Mouse (Mus musculus) layer of hippocampus, postnatal 14 days (tissue): ENCODE results near the gene Cybrd1. TPM values are rescaled to one million over a fixed set of nuclear protein-coding genes. Genes with fewer than 3 reads are reported as not detected.
A peak's percentile ranks its signal among the peaks of the same experiment; 100 is the strongest.

ENCODE experiments used
- DNase-seq, 2 experiments: peaks; one replicate each; pipeline ENCODE4 v3.0.0; 2021 to 2022; ENCODE audit warnings: low spot score in 2 of 2, mixed read lengths in 1 of 2
- long read RNA-seq, 2 experiments: library from polyadenylated mRNA; stranded (forward); transcript quantifications; one replicate each; pipeline ENCODE4 v2.0.0; 2021
- total RNA-seq, 2 experiments: library from RNA; stranded (reverse); gene quantifications; 2 replicates each; pipeline ENCODE4 v1.2.3; 2021

Gene Cybrd1
- total RNA-seq, result 10 to 100 TPM in 1 of 2 experiments, 1 to 10 TPM in 1; 10.0 to 10.3 TPM
- long read RNA-seq, experiment 1, full-length matches to known transcripts, result 1 of 1 reads
- long read RNA-seq, experiment 1, partial matches to known transcripts, result 0 of 1 reads
- long read RNA-seq, experiment 1, other reads (novel, unspliced or antisense), result 0 of 1 reads
- long read RNA-seq, experiment 2, result 0 reads

DNA sequence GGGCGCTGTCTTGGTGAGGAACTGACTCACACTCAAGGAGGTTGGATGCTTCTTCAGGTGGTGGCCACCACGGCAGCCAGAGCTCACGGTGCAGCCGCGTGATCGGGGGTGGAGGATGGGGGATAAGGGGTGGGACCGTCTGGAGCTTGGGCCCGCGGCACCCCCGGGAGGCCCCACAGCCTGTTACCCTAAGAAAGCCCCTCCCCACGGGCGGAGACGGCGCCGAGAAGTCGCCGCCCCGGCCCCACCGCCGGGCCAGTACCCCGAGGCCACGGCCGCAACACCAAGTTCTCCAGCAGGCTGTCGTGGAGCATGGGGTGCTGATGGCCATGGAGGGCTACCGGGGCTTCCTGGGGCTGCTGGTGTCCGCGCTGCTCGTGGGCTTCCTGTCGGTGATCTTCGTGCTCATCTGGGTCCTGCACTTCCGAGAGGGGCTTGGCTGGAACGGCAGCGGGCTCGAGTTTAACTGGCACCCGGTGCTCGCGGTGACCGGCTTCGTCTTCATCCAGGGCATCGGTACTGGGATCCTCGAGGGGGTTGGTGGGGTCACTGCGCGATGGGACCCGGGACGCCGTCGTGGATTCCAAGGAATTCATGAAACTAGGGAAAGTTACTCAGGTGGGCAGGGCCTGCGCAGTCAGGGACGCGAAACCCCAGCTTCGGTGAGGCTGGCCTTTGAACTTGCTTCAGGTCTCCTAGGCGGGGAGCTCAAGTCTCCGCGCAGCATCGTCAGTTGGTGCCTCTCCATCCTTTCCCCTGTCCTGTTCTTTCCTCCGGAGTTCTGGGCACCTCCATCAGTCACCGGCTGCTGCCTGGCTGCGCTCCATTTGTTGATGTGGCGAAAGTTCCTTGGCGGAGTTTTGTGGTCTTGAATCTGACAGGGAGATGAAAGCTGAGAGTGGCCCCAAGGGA lies at the start of gene Cybrd1:
Gene Cybrd1, plus strand, starts transcription at position 127 of the 912 bp plus-strand sequence.
- DNase-seq, result peak; percentile 22 to 37

DNA sequence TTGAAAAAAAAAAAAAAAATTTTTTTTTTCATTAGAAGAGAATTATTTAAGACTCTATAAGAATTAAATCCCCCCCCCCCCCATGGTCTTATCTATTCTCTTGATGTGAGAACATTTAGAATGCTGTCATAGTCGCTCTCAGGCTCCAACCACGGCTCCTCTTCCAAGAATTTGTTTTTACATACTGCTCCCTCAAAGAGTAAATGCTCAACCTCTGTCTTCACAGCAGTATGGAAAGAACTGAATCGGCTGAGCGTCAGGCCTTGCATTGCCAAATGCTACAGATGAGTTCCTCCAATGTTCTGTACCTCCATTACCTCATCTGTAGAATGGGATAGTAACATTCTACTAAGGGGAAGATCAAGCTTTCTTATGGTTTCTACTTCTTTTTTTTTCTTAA lies 46.1 kb upstream of the Cybrd1 start:
- DNase-seq, result no peak

DNA sequence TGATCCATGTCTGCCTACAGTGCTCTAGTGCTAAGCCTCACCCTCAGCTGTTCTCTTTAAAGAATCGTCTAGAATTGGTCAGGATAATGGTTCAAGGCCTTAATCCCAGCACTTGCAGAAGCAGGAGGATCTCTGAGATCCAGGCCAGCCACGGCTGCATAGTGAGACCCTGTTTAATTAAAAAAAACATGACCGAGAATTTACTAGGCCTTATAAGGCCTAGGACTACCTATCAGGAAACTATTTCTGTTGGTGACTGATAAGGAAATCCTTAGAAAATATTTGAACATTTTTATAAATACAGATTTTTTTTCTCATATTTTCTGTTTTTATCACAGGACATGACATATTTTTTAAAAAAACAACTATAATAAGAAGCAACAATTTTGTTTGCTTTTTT lies 44.4 kb upstream of the Cybrd1 start:
- DNase-seq, result no peak

DNA sequence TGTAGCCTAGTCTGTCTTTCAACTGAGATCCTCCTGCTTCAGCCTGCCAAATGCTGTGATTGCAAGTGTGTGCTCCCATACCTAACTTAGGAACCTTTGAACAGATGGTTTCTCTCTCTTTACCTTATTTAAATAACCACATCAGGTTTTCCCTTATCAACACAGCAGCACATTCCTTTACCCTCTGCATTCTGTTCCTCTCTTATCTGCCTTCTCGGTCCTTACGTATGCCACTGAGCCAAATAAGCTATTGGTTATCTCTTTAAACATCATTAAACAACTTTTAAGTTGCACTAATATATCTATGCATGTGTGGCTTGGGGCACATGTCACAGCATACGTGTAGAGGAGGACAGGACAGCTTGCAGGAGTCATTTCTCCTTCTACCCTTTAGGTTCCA lies 43.9 kb upstream of the Cybrd1 start:
- no peak for DNase-seq

DNA sequence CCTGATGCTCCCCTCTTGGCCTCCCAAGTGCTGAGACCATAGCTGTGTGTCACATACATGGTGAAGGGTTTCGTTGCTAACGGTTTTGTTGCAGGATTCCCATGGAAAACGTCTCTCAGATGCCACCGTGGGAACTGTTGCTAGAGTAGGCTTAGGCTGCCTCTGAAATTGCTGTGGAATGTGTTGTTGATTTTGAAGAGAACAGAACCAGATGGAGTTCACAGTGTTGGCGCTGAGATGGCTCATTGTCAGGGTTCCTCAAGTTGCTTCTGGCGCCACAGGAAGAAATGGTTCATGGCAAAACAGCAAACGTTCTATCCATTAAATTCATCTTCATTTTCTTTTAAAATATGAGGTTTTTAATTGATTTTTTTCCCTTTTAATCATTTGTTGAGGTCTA lies 35.3 kb upstream of the Cybrd1 start:
- DNase-seq, result peak; percentile 34 to 73

DNA sequence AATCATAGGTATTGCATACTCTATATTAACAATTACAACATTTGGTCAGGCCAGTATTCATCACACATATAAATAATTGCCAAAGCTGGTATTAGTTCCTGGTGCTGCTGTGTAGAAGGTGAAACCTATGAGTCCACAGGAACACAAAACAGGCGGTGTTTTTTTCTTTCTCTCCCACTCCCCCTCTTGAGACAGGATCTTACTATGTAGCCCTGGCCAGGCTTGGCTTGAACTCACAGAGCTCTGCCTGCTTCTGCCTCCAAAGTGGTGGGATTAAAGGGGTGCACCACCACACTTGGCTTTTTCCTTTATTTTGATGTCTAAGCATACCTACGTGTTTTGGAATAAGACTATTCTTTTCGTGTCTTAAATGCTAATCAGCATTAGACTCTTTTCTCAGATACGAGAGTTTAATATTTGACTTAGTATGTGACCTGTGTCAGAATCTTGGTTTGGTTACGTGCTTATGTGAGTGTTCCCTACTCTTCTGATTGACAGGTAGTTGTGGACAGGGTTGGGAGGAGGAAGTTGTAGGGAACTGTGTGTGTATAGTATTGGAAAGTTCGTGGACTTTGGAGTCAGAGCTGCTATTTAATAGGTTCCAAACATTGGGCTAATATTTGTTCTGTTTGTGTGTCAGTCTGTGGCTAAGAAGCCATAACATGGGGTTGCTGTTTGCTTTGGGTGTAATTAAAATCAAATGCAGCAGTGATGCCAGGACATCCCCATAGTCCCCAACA lies 34.1 kb upstream of the Cybrd1 start:
- DNase-seq, result no peak

DNA sequence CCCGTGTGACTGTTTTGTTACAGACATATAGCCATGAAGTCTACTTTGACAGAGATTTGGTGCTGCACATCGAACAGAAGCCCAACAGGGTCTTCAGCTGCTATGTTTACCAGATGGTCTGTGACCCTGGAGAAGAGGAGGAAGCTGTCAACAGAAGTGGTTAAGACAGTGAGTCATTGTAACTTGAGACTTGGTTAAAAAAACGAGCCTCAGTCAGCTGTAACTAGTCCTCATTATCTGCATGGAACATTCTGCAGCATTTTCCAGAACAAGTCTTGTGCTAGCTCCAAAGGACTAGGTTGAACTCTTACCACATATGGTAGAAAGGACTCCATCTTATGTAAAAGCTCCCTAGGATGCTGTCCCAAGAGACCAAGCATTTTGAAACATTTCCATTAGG lies 28.0 kb upstream of the Cybrd1 start:
- no peak for DNase-seq

DNA sequence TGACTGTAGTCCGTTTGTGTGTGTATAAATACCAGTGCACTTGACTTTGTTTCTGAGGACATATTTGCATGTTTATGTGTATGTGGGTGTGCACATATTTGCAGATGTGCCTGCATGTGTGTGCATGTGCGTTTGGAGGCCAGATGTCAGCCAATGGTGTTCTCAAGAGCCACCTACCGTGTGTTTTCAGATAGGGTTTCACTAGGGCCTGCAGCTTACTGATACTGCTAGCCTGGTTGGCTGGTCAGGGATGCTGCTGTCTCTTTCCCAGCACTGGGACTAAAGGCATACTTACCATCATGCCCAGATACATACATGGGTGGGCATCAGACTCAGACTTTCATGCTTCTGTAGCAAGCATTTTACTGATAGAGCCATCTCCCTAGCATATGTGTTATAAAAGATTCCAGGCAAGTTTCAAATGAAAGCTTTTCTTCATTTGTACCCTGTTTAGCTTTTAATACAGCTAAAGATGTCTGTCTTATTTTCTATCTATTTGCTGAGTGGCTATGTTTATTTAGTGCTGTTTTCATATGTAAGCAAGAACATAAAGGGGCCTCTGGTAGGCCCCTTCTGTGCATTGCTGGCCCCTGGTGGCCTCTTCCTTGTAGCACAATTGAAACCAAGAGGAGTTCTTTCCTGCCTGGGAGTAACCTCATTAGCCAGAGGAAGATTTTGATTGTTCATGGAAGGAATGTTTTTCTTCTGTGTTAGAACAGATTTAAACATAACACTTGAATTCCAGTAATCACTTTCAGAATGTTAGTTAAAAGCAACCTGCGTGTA lies 26.9 kb upstream of the Cybrd1 start:
- no peak for DNase-seq

DNA sequence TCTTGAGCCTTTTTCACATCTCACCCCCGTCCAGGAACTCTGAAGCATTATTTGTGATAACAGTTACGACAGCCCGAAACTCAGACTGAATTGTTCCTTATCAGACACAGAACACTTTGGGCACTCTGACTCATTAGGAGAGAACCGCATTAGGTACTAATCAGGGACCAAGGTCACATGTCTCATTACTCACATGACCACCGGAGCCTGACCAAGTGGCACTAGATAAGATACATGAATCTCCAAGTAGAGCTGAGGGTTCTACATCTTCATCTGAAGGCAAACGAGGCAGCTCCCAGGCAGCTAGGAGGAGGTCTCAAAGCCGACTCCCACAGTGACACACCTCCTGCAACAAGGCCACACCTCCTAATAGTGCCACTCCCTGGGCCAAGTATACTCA lies 21.6 kb upstream of the Cybrd1 start:
- no peak for DNase-seq

DNA sequence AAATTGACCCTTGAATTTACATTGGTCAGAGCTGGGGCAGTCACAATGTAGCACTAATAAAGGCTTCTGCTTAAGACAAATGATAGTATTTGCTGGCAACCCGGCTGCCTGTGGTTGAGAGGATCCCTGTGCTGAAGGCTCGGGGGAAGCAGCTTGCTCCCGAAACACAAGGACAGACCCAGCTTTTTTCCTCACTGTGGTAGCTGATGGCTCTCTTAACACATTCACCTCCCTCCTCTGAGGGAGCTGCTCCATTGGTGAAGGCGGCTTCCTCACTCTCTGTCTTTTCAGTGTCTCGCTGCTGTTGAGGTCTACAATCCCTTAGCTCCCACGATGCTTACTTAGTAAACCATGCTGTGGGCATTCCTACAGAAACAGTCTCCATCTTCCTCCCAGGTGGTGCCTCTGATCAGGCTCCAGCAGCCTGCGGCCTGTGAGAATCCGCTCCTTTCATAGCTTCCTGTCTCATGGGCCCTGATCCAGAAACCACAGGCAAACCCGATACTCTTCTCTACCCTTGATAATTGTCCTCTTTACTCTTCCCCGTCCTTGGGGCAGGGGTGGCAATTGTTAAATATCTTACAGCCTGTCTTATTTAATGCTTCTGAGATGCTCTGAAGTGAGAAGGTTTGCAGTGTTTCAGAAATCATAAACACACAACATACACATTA lies 15.0 kb upstream of the Cybrd1 start:
- DNase-seq, result no peak

DNA sequence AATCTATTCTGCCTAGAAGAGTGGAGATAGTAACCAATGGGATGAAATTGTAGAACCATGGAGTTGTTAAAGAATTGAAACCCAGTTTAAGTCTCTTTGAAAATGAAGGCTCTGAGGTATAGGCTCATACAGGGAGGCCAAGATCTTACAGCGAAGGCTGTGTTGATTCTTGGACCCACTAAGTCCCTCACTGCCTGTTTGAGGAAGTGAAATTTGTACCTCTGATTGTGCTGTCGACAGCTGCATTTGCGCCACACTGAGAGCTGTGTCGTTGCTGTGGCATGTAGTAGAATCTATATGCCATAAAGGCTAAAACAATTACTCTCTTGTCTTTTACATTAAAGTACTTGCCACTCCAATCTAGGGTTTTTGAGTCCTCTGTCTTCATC lies 14.4 kb upstream of the Cybrd1 start:
- no peak for DNase-seq

DNA sequence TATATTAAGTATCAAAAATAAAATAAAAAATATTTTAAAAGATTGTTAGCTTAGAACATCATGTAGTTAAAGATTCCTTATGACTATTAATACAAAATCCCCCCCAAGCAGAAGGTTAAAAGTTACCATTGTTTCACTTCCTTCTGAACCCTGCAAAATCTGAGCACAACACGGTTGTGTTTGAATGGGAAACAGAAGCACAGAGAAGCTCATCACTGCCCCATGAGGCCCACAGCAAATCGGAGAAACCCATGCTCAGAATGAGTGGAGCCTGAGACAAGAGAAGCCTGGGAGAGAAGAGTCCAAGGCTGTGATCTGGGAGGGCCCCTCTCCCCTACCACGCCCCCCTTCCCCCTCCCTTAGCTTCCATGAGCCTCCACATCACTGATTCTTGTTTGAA lies 13.0 kb upstream of the Cybrd1 start:
- no peak for DNase-seq

DNA sequence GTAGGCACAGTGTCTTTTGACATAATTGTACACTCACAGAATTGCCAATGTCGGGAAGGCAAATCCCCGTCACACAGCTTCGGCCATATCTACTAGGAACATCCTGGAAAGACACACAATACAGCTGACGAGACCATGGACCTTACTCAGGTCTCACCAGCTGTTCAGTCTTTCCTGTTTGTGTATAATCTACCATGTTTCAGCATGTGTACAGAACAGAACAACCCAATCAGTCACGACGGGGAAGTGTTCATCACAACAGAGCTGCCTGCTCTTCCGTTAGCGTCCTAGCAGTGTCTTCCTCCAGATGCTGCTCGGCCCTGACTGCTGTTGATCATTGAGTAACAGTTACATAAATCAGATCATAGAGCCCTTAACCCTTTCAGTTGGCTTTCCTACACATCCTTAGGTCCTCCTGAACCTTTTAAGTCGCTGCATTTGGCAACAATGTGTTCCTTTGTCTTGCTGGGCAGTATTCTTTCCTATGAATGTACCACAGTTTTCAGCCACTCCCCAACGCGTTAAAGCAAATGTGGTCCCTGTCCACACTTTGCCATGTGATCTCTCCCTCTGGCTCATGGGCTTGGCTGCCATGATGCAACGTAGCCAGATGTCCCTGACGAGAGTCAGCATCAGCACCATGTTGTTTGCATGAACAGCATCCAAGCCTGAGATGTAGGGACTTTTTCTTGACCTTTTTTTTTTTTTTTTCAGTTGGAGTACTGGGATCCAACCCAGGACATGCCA lies 12.1 kb upstream of the Cybrd1 start:
- no peak for DNase-seq

DNA sequence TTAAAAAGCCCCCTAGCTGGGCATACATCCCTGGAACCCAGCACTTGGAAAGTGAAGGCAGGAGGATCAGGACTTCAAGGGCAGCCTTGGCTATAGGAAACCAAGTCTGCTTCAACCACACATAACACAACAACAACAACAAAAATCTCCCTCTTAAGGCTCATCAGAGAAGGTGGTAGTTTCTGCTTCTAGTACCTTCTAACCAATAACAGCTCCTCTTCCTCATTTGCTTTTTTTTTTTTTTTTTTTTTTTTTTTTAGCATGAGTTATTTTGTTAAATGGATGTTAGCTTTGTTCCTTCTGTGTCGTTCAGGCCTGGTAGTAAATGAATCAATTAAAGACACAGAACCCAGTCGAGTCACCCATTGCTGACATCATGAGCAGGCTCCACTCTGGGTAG lies 10.5 kb upstream of the Cybrd1 start:
- no peak for DNase-seq

DNA sequence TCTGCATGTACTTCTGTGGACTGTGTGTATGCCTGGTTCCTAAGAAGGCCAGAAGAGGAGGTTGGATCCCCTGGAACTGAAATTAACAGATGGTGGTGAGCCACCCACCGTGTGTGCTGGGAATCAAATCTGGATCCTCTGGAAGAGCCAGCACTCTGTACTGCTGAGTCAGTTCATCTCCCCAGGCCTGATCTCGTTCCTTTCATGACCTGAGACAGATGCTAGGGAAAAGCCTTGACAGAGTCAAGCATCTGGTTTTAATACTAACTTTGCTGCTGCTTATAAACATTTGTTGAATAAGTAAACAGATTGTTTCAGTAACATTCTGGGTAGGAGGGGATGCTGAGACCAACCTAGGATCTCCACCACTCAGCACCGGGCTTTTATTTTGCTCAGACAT lies 9.2 kb upstream of the Cybrd1 start:
- no peak for DNase-seq

DNA sequence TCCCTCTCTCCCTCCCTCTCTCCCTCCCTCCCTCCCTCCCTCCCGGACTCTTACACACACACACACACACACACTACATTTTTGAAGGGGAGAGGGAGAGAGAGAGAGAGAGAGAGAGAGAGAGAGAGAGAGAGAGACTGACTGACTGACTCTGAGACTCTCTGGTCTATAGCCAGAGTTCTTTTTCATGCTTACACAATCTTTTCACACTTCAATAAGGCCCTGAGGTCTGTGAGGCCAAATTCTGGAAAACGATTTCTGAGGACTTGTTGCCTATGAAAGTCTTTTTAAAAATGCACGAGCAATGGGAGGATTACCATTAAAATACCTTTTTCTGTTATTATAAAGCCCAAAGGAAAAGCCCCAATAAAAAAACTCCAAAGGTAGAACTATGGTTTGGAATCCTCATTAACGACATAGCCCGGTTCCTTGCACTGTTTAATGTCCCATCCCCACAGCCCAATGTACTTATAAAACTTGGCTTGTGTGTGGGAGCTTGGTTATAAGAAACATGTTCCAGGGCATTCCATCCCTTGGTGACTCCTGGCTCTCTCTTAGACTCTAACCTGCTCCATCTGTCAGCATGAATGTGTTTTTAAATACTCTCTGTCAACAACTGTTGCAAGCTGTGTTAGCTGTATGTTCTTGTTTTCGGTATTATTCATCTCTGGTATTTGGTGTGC lies 4.1 kb upstream of the Cybrd1 start:
- DNase-seq, result no peak

DNA sequence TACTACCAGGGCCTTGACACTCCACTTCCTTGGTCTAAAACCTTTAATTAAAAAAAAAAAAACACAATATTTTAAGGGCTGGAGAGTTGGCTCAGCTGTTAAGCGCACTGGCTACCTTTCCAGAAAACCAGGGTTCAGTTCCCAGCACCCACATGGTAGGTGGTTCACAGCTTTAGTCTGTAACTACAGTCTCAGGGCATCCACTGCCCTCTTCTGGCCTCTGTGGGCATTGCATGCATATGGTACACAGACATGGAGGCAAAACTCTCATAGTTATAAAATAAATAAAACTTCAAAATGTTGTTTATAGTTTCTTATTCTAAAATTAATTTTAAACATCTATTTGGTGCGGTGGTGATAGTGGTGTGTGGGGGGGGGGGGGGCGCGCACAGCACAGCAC lies 1.6 kb upstream of the Cybrd1 start:
- DNase-seq, result no peak

DNA sequence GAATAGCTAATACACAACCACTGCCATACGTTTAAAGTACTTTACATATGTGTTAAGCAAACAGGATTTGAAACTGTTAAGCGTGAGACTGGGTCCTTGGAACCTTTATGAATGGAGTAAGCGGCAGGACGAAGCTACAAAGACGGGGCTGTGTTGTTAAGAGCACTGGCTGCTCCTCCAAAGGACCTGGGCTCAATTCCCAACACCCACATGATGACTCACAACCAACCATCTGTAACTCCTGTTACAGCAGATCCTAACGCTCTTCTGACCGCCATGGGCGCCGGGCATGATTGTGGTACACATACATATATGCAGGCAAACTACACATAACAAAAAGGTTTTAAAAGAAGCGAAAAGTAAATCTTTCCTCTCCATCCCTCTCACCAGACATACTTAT lies 3.1 kb downstream of the Cybrd1 start:
- DNase-seq, result peak; percentile 40 to 54

DNA sequence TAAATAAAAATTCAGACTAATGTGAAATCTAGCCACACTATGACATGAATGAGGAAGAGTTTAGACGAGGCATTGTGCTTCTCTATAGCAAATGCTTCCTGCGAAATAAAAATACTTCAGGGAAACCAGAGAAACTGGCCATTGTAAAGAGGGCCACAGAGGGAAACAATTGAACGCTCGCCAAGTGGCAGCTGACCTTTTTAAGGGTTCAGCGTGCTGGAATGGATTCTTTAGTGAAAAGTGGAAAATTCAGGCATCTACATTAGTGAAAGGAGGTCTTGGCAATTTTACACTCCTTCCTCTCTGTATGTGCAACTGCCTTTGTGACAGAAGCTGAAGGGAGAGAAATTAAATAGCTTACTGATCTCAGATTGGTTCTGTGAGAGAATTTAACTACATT lies 3.7 kb downstream of the Cybrd1 start:
- DNase-seq, result no peak
